Mouse (Mus musculus) neutrophil, adult 59 days (primary cell): ENCODE data around the gene Tcf3. TPM values are rescaled to one million over a fixed set of nuclear protein-coding genes. Genes with fewer than 3 reads are reported as not detected.

Source experiments
- total RNA-seq, 2 experiments: library from RNA; stranded (reverse); gene quantifications; 1 replicate in 1 of 2; 2 replicates in 1 of 2; pipeline ENCODE4 v1.2.4; 2023

Tcf3 gene
- 10 to 100 TPM; 52.0 to 52.8 TPM for total RNA-seq

DNA sequence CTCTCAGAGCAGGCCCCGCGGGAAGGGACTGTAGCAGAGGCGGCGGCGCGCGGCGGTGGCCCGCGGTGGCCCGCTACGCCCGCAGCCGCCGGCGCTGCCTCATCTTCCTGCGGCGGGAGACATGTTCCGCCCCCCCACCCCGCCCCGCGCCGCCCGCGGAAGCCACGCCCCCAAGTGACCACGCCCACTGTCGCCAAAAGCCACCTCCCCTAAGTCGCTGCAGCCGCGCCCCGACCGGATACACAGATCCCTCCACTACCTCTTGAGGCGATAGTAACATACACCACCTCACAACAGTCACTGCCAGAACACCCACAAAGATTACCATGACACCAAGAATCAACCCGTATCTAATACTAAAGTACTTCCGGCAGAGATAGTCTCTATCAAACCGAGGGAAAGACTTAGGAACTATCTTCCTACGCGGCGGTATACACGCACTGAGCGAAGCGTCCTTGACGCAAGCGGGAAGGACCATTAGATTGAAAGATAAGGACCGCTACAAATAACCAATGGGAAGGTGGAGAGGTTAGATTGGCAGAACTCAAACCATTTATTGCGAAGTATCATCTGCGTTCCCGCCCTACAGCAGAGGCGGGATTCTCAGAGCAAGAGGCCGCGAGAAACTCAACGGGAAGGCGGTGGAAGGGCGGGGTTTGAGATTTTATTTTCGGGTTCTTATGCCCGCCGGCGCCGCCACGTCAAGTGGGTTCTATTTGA, at the start of gene Tcf3:
Tcf3 (minus strand) TSS at position 135 of the 720 bp plus-strand sequence.

DNA sequence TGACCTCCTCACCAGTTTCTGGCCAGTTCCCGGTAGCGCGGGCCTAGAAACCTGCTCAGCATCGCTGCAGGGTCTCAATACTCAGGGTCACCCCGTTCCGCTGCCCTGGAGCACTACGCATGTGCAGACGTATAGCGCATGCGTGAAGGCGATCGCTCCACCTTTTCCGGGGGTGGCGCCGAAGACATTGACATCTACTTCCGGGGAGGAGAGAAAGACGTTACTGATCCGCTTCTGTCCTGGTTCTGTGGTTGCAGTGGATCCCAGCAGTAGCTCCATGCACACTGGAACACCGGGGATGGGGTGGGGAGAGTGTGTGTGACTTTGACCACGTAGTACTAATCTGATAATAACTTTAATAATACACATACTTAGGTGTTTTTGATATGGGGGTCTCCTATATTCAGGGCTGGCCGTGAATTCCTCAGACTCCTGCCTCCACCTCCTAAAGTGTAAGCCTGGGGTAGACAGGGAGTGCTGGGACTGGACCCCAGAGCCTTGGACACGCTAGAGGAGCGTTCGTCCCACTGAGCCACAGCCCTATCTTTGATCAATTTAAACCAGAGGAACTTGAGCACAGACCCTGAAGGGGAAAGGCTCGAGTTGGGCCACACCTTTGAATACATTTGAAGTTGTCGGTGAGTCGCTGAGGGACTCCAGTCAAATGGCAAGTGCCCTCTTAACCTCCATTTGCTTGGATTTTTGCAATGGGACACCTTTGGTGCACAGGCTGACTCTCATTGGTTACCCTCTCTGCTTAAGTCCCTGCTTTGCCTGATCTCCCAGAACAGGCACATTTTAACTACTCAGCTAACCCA, 26.6 kb downstream of the Tcf3 start, which contains the start of gene Uqcr11:
Uqcr11 (minus strand) TSS at position 147 of the 818 bp plus-strand sequence.

DNA sequence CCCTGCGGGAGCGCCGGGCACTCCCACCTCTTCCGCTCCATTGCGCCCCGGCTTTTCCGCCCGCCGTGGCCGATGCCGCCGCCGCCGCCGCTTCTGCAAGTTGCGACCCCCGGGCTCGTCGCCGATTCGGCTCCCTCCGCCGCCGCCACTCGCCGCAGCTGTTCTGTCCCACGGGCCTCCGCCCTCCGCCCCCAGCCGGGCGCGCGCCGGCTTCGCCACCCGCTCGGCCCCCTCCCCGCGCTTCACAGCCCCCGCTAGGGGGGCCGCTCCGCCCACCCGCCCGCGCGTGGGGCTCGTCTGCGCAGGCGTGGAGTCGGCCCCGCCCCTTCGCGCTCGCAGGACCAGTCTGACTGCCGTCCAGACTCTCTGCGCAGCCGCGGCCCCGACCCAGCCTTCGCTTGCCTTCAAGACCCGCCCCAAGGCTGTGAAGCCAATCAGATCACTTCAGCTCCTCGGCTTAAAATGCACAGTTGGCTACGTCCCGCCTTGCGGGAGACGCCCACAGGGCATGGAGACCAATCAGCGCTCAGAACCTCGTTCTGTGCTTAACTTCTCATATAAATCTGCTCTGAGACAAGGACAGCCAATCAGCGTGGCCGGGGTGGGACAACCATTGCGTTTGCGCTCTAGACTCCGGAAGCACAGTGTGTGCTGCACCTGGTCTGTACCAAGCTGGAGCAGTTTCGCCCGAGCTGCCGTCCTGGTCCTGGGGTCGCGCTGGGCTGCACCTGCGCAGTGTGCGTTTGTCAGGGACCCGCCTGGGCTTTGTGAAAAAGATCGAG, 34.1 kb downstream of the Tcf3 start, which contains the start of gene Mbd3:
Mbd3 (minus strand) TSS at position 360 of the 782 bp plus-strand sequence.

DNA sequence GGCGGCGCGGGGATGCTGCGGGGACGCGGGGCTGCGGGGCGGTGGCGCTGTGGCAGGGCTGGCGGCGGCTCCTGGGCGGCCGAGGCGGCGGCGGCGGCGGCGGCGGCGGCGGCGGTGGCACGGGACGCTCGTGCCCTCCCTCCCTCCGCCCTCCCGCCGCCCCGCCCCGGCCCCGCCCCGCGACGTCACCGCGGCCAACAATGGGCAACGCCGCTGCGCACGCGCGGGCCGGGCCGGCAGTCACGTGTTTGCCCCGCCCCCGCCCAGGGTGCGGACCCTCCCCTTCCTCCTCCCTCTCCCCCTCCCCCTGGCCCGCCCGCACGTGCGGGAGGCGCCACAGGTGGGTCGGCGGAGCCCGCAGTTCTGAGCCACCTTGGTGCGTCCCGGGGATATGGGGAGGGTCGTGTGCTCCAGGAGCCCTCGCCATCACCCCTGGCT, 45.9 kb downstream of the Tcf3 start, which contains the start of gene Mex3d:
Mex3d (minus strand) TSS at position 138 of the 438 bp plus-strand sequence.

Other genes with a start within 250 kb of the Tcf3 start
- 10 to 100 TPM; 27.7 to 35.4 TPM for gene Mum1, start 207.2 kb downstream of the Tcf3 start, total RNA-seq
- gene Ndufs7, start 184.5 kb downstream of the Tcf3 start, total RNA-seq: 10 to 100 TPM; 57.5 to 61.4 TPM
- gene Gamt, start 172.6 kb downstream of the Tcf3 start, total RNA-seq: 1 to 10 TPM; 5.3 to 7.9 TPM
- 10 to 100 TPM; 92.4 to 98.1 TPM for gene Dazap1, start 172.2 kb downstream of the Tcf3 start, total RNA-seq
- 100 to 1,000 TPM; 825 to 854 TPM for gene Rps15, start 141.2 kb downstream of the Tcf3 start, total RNA-seq
- gene Apc2, start 137.7 kb downstream of the Tcf3 start, total RNA-seq: not detected
- 10 to 100 TPM; 27.3 to 33.6 TPM for gene 2310011J03Rik, start 113.1 kb downstream of the Tcf3 start, total RNA-seq
- gene Pcsk4, start 104.1 kb downstream of the Tcf3 start, total RNA-seq: under 1 TPM in 1 of 2 experiments, not detected in 1; 0.60 TPM
- 1 to 10 TPM; 1.0 to 1.7 TPM for gene Reep6, start 103.7 kb downstream of the Tcf3 start, total RNA-seq
- under 1 TPM in 1 of 2 experiments, not detected in 1; 0.71 TPM for gene Adamtsl5, start 85.2 kb downstream of the Tcf3 start, total RNA-seq
- not detected for gene Plk5, start 77.2 kb downstream of the Tcf3 start, total RNA-seq
- gene Mex3d, start 46.0 kb downstream of the Tcf3 start, total RNA-seq: 1 to 10 TPM; 2.2 to 4.0 TPM
- gene Mbd3, start 34.1 kb downstream of the Tcf3 start, total RNA-seq: 10 to 100 TPM; 51.7 to 52.3 TPM
- gene Uqcr11, start 26.8 kb downstream of the Tcf3 start, total RNA-seq: 10 to 100 TPM; 90.5 to 97.7 TPM
- not detected for gene Onecut3, start 61.2 kb upstream of the Tcf3 start, total RNA-seq
- not detected for gene Atp8b3, start 105.5 kb upstream of the Tcf3 start, total RNA-seq
- gene Rexo1, start 127.9 kb upstream of the Tcf3 start, total RNA-seq: 10 to 100 TPM; 57.9 to 70.1 TPM
- 1 to 10 TPM; 8.1 to 9.0 TPM for gene Klf16, start 143.7 kb upstream of the Tcf3 start, total RNA-seq
- 10 to 100 TPM; 49.2 to 49.7 TPM for gene Abhd17a, start 156.7 kb upstream of the Tcf3 start, total RNA-seq
- 10 to 100 TPM; 10.7 to 11.9 TPM for gene Scamp4, start 169.2 kb upstream of the Tcf3 start, total RNA-seq
- gene Adat3, start 169.2 kb upstream of the Tcf3 start, total RNA-seq: 1 to 10 TPM; 1.4 to 3.0 TPM
- 1 to 10 TPM in 1 of 2 experiments, under 1 TPM in 1; 0.69 to 1.1 TPM for gene Gm49322, start 172.4 kb upstream of the Tcf3 start, total RNA-seq
- 100 to 1,000 TPM; 131 TPM for gene Csnk1g2, start 189.2 kb upstream of the Tcf3 start, total RNA-seq
- gene Btbd2, start 223.4 kb upstream of the Tcf3 start, total RNA-seq: 10 to 100 TPM; 14.8 to 25.5 TPM
- 100 to 1,000 TPM; 173 to 188 TPM for gene Mknk2, start 244.5 kb upstream of the Tcf3 start, total RNA-seq